Mouse (Mus musculus) liver, embryonic 14.5 days (tissue): ENCODE results near the gene Ankrd1.

ENCODE experiments used
- CTCF ChIP-seq: IDR thresholded peaks from 2 replicates; pipeline ENCODE4 v1.5.1; 2016; ENCODE audit warnings: antibody characterized with exemption, low read depth, control low read depth
- EP300 ChIP-seq: IDR thresholded peaks from 2 replicates; pipeline ENCODE4 v1.6.1; 2016; ENCODE audit warnings: antibody characterized with exemption, low read depth

DNA sequence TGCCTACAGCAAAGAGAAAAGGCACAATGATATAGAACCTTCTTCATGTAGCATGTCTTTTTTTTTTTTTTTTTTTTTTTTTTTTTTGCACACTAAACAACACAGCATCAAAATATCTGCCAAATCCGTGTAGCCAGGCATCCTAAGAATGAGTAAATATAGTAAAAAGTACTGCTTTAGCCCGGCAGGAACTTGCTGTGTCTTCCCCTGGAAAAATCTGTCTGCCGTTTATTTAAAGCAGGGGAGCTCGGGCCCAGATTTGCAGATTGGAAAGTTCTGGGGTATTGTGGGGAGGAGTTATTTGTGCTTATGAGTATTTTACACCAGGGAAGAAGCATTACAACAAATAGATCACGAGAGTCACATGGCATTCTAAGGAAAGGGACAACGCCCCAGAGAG, 12.1 kb upstream of the Ankrd1 start:
- TF ChIP-seq CTCF (no peak), EP300 (no peak)
